Mouse (Mus musculus) C2C12 (cell line): Measurements from ENCODE around the gene Atp6v0a4.

Source experiments
- CEBPB ChIP-seq: IDR thresholded peaks from one replicate; pipeline ENCODE4 v1.6.1; 2011; ENCODE audit warnings: low read depth, mild to moderate bottlenecking, control low read depth, moderate library complexity
- CTCF ChIP-seq: IDR thresholded peaks from one replicate; pipeline ENCODE4 v1.5.1; 2011; ENCODE audit not compliant: control insufficient read depth, insufficient read depth, insufficient read length
- MAX ChIP-seq: IDR thresholded peaks from one replicate; pipeline ENCODE4 v1.6.1; 2011; ENCODE audit warnings: mild to moderate bottlenecking, control low read depth
- MYOD1 ChIP-seq: IDR thresholded peaks from one replicate; pipeline ENCODE4 v1.6.1; 2011; ENCODE audit warnings: low read depth; ENCODE audit not compliant: control insufficient read depth, insufficient read length
- MYOG ChIP-seq: IDR thresholded peaks from one replicate; pipeline ENCODE4 v1.6.1; 2011; ENCODE audit not compliant: control insufficient read depth, insufficient read length; ENCODE audit errors: extremely low read depth
- USF1 ChIP-seq: IDR thresholded peaks from one replicate; pipeline ENCODE4 v1.6.1; 2011; ENCODE audit warnings: low read depth, mild to moderate bottlenecking, control low read depth, moderate library complexity

GRCm38 (mm10) chr6:38144161-38144998, 20.0 kb upstream of the Atp6v0a4 start:
- no peak for TF ChIP-seq CTCF
- TF ChIP-seq CEBPB, result no peak
- no peak for TF ChIP-seq USF1
- no peak for TF ChIP-seq MYOG
- no peak for TF ChIP-seq MAX
- no peak for TF ChIP-seq MYOD1
